Mouse (Mus musculus): ENCODE measurements around the gene Tnni1. TPM values are rescaled to one million over a fixed set of nuclear protein-coding genes. Genes with fewer than 3 reads are reported as not detected.

Gene Tnni1
- polyA plus RNA-seq, 1 experiment from 2014 or later: 89.0 TPM

DNA sequence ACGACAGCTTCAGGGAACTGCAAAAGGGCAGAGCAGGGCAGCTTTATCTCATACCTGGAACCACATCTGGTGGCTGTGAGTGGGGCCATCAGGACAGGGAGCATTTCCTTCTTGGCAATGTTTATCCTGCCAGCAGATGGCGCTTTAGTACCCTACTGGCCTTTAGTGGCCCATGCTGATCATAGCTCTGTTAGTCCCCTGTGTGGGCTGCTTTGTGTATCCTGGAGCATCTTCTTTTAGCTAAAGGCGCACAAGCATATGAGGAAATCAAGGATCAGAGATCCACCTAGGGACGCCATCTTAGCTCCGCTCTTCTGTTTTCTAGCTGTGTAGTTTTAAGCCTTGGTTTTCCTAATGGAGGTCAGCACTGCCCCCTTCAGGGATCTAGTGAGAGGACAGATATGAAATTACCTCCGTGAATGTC, 67.9 kb downstream of the Tnni1 start:
- H3K9ac ChIP-seq (replicated peaks): no peak overlapping the region
- H3K27ac ChIP-seq: no peak overlapping the region
- no peaks in the 10 kb centered on the region for H3K27me3 ChIP-seq
- ATAC-seq (ENCODE audit: insufficient number of reproducible peaks, insufficient read depth, low FRiP score, low TSS enrichment, low read depth): no peak
- H3K4me3 ChIP-seq (replicated peaks): no peak overlapping the region
- H3K36me3 ChIP-seq: no peaks in the 10 kb centered on the region
- H3K9me3 ChIP-seq: no peaks in the 10 kb centered on the region
- WGBS: 33% methylated on average over 6 of the region's 6 CpGs
- H3K4me1 ChIP-seq (replicated peaks): peaks cover 6% of the 10 kb centered on the region; the same call in 1 of the 2 replicates
- no peak overlapping the region for H3K4me2 ChIP-seq

DNA sequence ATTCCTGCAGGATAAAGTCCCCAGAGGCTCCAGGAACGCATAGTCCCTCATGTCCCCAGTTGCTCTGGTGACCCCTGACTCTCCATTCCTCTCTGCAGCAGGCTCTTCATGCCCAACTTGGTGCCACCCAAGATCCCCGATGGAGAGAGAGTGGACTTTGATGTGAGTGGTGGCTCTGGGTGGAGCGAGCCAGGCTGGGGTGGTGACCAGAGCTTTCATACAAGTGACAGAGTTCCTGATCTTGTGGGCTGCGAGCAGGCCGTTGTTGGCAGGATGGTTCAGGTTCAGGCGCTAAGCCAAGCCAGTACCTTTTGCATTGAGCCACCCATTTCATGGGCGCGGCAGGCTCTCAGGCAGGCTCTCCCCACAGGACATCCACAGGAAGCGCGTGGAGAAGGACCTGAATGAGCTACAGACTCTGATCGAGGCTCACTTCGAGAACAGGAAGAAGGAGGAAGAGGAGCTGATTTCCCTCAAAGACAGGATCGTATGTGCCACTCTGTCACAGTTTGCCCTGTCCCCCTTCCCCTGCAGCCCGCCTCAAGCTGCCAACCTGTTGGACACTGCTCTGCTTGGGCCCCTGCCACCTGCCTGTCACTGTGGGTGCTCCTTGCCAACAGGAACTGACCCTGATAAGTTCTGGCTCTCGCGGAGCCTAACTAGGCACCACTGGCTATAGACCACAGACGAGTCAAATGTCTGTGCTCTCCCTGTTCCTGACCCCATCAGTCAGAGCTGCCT, 68.5 kb downstream of the Tnni1 start:
- no peak overlapping the region for H3K27ac ChIP-seq
- no peak overlapping the region for H3K9ac ChIP-seq (replicated peaks)
- no peaks in the 10 kb centered on the region for H3K27me3 ChIP-seq
- no peaks in the 10 kb centered on the region for H3K9me3 ChIP-seq
- no peaks in the 10 kb centered on the region for H3K36me3 ChIP-seq
- no peak for ATAC-seq (ENCODE audit: insufficient number of reproducible peaks, insufficient read depth, low FRiP score, low TSS enrichment, low read depth)
- H3K4me3 ChIP-seq (replicated peaks): no peak overlapping the region
- peaks cover 11% of the 10 kb centered on the region for H3K4me1 ChIP-seq (replicated peaks)
- no peak overlapping the region for H3K4me2 ChIP-seq
- 81% methylated on average over 17 of the region's 17 CpGs for WGBS

DNA sequence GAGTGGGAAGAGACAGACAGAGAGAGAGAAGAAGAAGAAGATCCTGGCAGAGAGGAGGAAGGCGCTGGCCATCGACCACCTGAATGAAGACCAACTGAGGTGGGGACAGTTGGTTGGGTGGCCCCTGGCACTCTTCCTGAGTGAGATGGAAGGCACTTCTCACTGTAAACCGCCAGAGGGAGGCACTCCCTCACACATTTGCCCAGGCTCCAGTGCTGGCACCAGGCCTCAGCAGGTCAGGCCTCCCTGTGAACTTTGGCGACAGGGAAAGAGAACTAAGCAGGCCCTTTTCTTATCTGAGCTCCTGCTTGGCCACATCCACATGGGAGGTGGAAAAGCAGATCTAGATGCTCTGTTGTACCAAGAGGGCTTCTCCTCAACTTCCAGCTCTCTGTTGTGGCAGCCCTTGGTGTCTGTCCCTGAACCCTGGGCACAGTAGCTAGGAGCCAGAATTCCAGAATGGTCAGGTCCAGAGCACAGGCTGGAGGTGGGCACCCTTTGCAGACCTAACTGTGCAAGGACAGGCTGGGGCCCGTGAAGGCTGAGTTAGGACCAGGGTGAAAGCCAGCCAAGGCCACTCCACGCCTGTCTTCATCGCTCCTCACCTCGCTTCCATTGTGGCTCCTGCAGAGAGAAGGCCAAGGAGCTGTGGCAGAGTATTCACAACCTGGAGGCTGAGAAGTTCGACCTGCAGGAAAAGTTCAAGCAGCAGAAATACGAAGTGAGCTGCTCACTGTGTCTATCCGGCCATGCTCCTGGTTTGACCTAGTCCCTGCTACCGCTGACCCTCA, 71.7 kb downstream of the Tnni1 start:
- WGBS: 65% methylated on average over 12 of the region's 12 CpGs
- peaks cover 11% of the 10 kb centered on the region for H3K4me1 ChIP-seq (replicated peaks)
- H3K9ac ChIP-seq (replicated peaks): no peak overlapping the region
- H3K36me3 ChIP-seq: no peaks in the 10 kb centered on the region
- H3K27me3 ChIP-seq: no peaks in the 10 kb centered on the region
- no peak for ATAC-seq (ENCODE audit: insufficient number of reproducible peaks, insufficient read depth, low FRiP score, low TSS enrichment, low read depth)
- no peak overlapping the region for H3K4me2 ChIP-seq
- H3K9me3 ChIP-seq: no peaks in the 10 kb centered on the region
- H3K27ac ChIP-seq: no peak overlapping the region
- H3K4me3 ChIP-seq (replicated peaks): no peak overlapping the region

DNA sequence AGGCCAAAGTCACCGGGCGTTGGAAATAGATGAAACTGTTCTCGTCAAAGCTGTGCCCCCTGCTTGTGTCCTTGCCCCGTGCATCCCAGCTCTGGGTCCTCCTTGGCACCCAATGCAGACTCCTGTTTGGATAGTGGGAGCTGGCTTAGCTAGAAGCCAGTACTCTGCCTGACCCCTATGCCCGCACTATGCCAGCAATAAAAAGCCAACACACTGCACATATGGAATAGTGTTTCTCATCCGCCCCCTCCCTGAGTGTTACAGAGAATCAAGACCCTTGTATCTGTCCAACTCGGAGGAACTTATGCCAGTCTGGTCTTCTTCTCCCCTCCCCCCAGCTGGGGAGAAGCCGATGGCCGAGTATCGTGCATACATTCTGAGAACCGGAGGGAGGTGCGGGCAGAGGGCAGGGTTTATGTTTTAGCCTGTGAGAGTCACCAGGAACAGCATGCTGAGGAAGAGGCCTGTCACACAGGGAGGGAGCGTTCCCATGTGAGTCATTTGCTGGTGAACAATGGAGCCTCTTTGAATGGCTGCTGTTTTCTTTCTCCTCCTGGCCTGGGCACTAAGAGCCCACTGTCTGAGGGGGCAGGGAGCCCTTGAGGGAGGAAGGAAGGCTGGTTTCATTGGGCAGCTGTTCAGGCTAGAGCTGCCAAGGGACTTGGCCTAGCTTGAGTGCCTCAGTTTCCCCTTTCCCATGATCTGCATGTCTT, 73.0 kb downstream of the Tnni1 start:
- Histone ChIP-seq H3K9me3 (no peaks in the 10 kb centered on the region), H3K9ac (replicated peaks) (no peak overlapping the region), H3K27ac (no peak overlapping the region), H3K4me3 (replicated peaks) (no peak overlapping the region), H3K4me1 (replicated peaks) (peaks cover 11% of the 10 kb centered on the region), H3K27me3 (no peaks in the 10 kb centered on the region), H3K36me3 (no peaks in the 10 kb centered on the region), H3K4me2 (no peak overlapping the region)
- 67% methylated on average over 13 of the region's 13 CpGs for WGBS
- ATAC-seq (ENCODE audit: insufficient number of reproducible peaks, insufficient read depth, low FRiP score, low TSS enrichment, low read depth): no peak

DNA sequence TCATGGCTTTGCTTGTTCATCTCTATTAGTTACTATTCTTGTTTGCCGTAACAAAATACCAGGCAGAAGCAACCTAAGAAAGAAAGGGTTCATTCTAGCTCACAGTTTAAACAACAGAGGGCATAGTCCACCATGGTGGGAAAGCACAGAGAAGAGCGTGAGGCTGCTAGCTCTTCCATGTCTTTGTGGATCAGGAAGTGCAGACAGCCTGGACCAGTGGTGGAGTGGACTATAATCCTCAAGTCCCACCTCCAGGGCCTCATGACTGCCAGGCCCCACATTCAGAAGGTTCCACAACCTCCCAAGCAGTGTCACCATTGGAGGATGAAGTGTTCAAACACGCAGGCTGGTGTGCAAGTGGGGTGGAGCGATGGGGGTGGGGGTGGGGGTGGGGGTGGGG, 74.0 kb downstream of the Tnni1 start:
- Histone ChIP-seq H3K4me1 (replicated peaks) (peaks cover 11% of the 10 kb centered on the region), H3K36me3 (no peaks in the 10 kb centered on the region), H3K4me2 (no peak overlapping the region), H3K27ac (no peak overlapping the region), H3K27me3 (no peaks in the 10 kb centered on the region), H3K9ac (replicated peaks) (no peak overlapping the region), H3K4me3 (replicated peaks) (no peak overlapping the region), H3K9me3 (no peaks in the 10 kb centered on the region)
- 94% methylated on average over 4 of the region's 4 CpGs for WGBS
- no peak for ATAC-seq (ENCODE audit: insufficient number of reproducible peaks, insufficient read depth, low FRiP score, low TSS enrichment, low read depth)

DNA sequence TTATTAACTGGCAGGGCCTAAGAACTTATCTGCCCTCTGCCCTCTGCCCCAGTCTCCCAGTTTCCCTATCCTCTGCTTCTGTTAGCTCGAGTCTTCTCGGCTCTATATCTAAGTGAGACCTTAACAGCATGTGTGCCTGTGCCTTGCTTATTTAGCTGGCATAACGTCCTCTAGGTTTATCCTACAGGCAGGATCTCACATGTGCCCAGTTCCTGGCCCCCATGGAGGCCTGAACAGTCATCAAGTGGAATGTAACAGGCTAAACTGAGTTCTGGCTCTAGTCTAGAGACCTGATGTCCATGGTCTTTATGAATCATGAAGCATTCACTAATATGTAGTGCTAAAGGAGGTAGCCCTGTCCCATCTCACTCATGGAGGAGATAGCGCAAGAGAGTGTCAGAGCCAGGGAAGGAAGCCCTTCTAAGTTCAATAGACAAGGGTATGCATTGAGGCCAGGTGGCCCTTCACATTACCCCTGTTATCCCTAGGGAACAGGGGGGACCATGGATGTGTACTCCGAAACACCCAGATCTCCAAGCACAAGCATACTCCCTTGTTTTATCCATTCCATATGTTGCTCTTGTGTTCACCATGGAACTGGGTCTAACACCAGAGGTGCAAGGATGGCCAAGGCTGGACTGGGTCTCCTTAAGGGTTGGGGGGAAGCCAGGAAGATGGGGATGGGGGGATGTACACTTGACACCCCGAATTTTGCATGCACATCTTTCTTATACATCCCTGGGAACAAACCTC, 75.5 kb downstream of the Tnni1 start:
- Histone ChIP-seq H3K4me1 (replicated peaks) (peaks cover 11% of the 10 kb centered on the region), H3K4me2 (no peak overlapping the region), H3K4me3 (replicated peaks) (no peak overlapping the region), H3K36me3 (no peaks in the 10 kb centered on the region), H3K27ac (no peak overlapping the region), H3K27me3 (no peaks in the 10 kb centered on the region), H3K9ac (replicated peaks) (no peak overlapping the region), H3K9me3 (no peaks in the 10 kb centered on the region)
- no peak for ATAC-seq (ENCODE audit: insufficient number of reproducible peaks, insufficient read depth, low FRiP score, low TSS enrichment, low read depth)
- 77% methylated on average over 6 of the region's 6 CpGs for WGBS

DNA sequence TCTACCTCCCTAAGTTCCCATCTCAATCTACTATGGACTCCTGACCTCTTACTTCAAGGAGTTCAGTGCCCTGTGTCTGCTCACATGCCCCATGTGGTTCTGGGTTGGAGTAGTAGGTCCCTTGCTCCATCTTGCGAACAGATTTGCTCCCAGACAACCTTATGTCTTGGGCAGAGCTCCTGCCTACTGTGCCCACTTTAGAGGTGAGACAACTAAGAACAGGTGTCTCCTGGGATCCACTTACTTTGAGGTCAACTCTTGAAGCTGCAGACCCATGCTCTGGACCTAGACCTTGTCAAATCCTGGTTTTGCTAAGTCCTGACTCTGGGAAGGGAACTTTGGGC, 76.1 kb downstream of the Tnni1 start:
- Histone ChIP-seq H3K9me3 (no peaks in the 10 kb centered on the region), H3K36me3 (no peaks in the 10 kb centered on the region), H3K9ac (replicated peaks) (no peak overlapping the region), H3K4me2 (no peak overlapping the region), H3K27ac (no peak overlapping the region), H3K4me1 (replicated peaks) (peaks cover 11% of the 10 kb centered on the region), H3K27me3 (no peaks in the 10 kb centered on the region), H3K4me3 (replicated peaks) (no peak overlapping the region)
- 97% methylated on average over 1 of the region's 1 CpGs for WGBS
- no peak for ATAC-seq (ENCODE audit: insufficient number of reproducible peaks, insufficient read depth, low FRiP score, low TSS enrichment, low read depth)

DNA sequence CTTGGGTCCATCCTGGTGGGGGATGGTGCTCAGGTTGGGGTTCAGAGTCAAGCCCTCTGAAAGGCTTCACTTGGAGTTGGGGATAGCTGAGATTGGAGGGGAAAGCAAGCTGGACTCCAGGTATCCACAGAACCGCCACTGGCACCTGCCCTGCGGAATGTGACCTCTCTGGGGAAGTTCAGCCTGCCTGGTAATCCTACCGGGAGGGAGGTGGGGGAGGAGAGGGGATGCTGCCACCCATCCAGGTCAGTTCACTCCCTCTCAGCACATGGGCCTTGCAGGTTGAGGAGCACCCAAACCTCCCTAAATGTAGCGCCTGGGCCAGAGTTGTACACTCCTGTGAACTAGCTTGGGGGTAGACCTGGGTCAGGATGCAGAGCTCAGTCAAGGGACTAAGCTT, 76.8 kb downstream of the Tnni1 start:
- Histone ChIP-seq H3K9me3 (no peaks in the 10 kb centered on the region), H3K4me3 (replicated peaks) (no peak overlapping the region), H3K9ac (replicated peaks) (no peak overlapping the region), H3K4me1 (replicated peaks) (peaks cover 11% of the 10 kb centered on the region), H3K4me2 (no peak overlapping the region), H3K36me3 (no peaks in the 10 kb centered on the region), H3K27me3 (no peaks in the 10 kb centered on the region; the same call in 1 of the 2 replicates), H3K27ac (no peak overlapping the region)
- 61% methylated on average over 4 of the region's 4 CpGs for WGBS
- no peak for ATAC-seq (ENCODE audit: insufficient number of reproducible peaks, insufficient read depth, low FRiP score, low TSS enrichment, low read depth)

DNA sequence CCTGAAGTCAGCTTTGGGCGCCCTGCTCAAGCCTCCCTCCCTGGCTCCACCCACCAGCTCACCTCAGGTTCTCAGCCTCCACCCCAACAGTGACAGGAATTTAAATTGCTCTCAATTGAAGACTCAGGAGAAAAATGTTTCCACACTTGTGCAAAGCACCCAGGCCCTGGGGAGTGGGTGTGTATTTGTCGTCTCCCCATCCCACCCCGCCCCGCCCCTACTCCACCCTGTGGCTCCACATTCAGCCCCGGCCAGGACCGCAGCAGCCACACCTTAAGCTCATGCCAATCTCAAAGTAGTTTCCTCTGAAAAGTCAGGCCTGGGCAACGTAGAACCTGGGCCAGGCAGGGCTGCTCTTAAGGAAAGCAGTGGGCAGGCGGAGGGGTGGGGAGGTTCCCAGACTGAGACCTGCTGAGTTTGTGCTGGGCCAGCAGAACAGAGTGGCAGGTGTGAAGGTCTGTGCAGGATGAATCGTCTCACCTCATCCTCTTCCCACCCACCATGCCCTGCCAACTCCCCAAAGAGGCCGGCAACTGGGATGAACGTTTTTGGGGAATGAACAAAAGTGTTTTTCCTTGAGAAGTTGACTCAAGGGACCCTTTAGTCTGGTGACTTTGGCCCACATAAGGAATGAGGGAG, 78.0 kb downstream of the Tnni1 start:
- WGBS: 55% methylated on average over 11 of the region's 11 CpGs
- Histone ChIP-seq H3K4me3 (replicated peaks) (no peak overlapping the region), H3K27me3 (no peaks in the 10 kb centered on the region; the same call in 1 of the 2 replicates), H3K9me3 (no peaks in the 10 kb centered on the region), H3K36me3 (no peaks in the 10 kb centered on the region), H3K4me1 (replicated peaks) (peaks cover 6% of the 10 kb centered on the region), H3K9ac (replicated peaks) (no peak overlapping the region), H3K4me2 (no peak overlapping the region), H3K27ac (no peak overlapping the region)
- no peak; the same call in 1 of the 2 replicates for ATAC-seq (ENCODE audit: insufficient number of reproducible peaks, insufficient read depth, low FRiP score, low TSS enrichment, low read depth)

DNA sequence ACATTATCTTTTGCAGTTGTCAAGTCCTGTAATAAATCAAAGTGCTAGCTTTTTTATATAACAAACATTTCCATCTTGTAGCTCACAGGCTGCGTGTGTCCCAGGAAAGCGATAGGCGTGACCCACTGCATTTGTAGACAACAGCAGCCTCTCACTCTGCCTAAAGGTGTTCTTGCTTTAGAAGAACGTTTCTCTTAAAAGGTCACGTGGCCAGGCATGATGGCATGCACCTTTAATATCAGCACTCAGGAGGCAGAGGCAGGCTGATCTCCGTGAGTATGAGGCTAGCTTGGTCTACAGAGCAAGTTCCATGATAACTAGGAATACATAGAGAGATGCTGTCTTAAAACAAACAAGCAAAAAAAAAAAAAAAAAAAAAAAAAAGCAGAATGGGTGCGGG, 79.3 kb downstream of the Tnni1 start:
- H3K4me1 ChIP-seq (replicated peaks): no peaks in the 10 kb centered on the region
- H3K4me2 ChIP-seq: no peak overlapping the region
- no peak overlapping the region for H3K4me3 ChIP-seq (replicated peaks)
- H3K9me3 ChIP-seq: no peaks in the 10 kb centered on the region
- H3K9ac ChIP-seq (replicated peaks): no peak overlapping the region
- no peak overlapping the region for H3K27ac ChIP-seq
- H3K36me3 ChIP-seq: no peaks in the 10 kb centered on the region
- WGBS: 93% methylated on average over 7 of the region's 7 CpGs
- ATAC-seq (ENCODE audit: insufficient number of reproducible peaks, insufficient read depth, low FRiP score, low TSS enrichment, low read depth): no peak
- H3K27me3 ChIP-seq: no peaks in the 10 kb centered on the region; the same call in 1 of the 2 replicates

Data from limb, embryonic 12.5 days (tissue).